In the genomic region with DNA sequence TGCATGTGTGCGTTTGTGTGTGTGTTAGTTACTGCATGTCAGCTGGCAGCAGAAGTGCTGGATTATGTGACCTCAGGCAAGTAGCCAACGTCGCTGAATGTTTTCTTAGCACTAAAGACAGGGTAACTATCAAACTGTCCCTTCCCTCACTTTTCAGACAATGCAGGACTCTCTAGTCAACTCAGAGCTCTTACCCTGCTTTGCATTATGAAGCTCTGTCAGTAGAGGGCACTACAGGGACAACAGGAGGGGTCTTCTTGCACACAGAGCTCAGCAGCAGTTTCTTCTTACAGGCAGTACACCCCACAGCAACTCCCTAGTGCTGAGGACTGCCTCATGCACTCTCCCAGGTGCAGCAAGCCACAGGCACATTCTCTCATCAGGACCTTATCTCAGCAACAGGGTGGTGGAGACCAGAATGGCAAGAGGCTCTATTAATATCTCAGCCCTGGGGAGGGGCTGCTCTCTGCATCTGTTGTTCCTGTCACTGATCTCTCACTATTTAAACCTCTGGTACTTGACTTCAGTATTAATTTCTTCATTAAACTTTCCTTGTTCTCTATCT, we compare ENCODE assay signal across 10 mouse cellular contexts. TPM values are rescaled to one million over a fixed set of nuclear protein-coding genes. Genes with fewer than 3 reads are reported as not detected.
A peak's percentile ranks its signal among the peaks of the same experiment; 100 is the strongest.
DNase-seq lines count a peak whose midpoint lies in the region; ATAC-seq lines count a peak whose summit lies in the region.
"Had no signal": no experiment of that assay in that cellular context is flagged by ENCODE, and none has a peak within 500 bp of the region (broad histone marks: within the 10 kb centered on the region; RNA-seq: fewer than 3 reads in every experiment).

No protein-coding gene starts in this region.

- no peak overlapping the region for H3K9ac ChIP-seq in kidney, embryonic 16.5 days (replicated peaks; ENCODE audit: low read length)
- H3K9ac ChIP-seq in hindbrain, embryonic 13.5 days = no peak overlapping the region
- H3K9ac ChIP-seq: midbrain, embryonic 15.5 days had no signal

- peaks cover 54% of the 10 kb centered on the region for H3K36me3 ChIP-seq in kidney, embryonic 16.5 days (ENCODE audit: insufficient read depth, low read length)
- H3K36me3 ChIP-seq in heart, embryonic 10.5 days = peaks cover 69% of the 10 kb centered on the region
- H3K36me3 ChIP-seq in hindbrain, embryonic 13.5 days = peaks cover 69% of the 10 kb centered on the region

- no peaks in the 10 kb centered on the region for H3K27me3 ChIP-seq in kidney, embryonic 16.5 days (ENCODE audit: insufficient read depth, low read length)
- no peaks in the 10 kb centered on the region for H3K27me3 ChIP-seq in heart, embryonic 10.5 days (ENCODE audit: insufficient read depth, poor library complexity, severe bottlenecking)
- no peaks in the 10 kb centered on the region for H3K27me3 ChIP-seq in hindbrain, embryonic 13.5 days
- H3K27me3 ChIP-seq: midbrain, embryonic 15.5 days had no signal

- H3K4me2 ChIP-seq in kidney, embryonic 16.5 days (replicated peaks; ENCODE audit: low read depth, low read length) = no peak overlapping the region
- no peak overlapping the region for H3K4me2 ChIP-seq in hindbrain, embryonic 13.5 days
- H3K4me2 ChIP-seq: midbrain, embryonic 15.5 days had no signal

- ATAC-seq in kidney, embryonic 16.5 days (ENCODE audit: low FRiP score, low TSS enrichment) = no peak
- peak; percentile 68 for ATAC-seq in megakaryocyte progenitor cell, adult 5-6 weeks (replicated peaks; ENCODE audit: poor library complexity)
- ATAC-seq in hindbrain, embryonic 13.5 days (ENCODE audit: low FRiP score) = no peak
- ATAC-seq: intestine, embryonic 16.5 days; midbrain, embryonic 15.5 days had no signal

- H3K4me3 ChIP-seq in kidney, embryonic 16.5 days (ENCODE audit: low read length) = no peak overlapping the region
- no peak overlapping the region for H3K4me3 ChIP-seq in heart, embryonic 10.5 days
- H3K4me3 ChIP-seq in hindbrain, embryonic 13.5 days = no peak overlapping the region
- H3K4me3 ChIP-seq: midbrain, embryonic 15.5 days had no signal

- WGBS in kidney, embryonic 16.5 days = 74% methylated on average over 3 of the region's 3 CpGs
- WGBS in heart, embryonic 10.5 days = 73% methylated on average over 3 of the region's 3 CpGs
- 86% methylated on average over 3 of the region's 3 CpGs for WGBS in hindbrain, embryonic 13.5 days

- DNase-seq in kidney, postnatal 36 days = peak; percentile 12 to 36
- peak; percentile 27 for DNase-seq in MN1 (ENCODE audit: low spot score)
- peak; percentile 84 for DNase-seq in heart, embryonic 10.5 days (ENCODE audit: low spot score)
- no peak for DNase-seq in cerebellum, adult 11-12 months
- no peak for DNase-seq in frontal cortex, postnatal 25 days (ENCODE audit: low spot score in 2 of 2)

- no peaks in the 10 kb centered on the region for H3K9me3 ChIP-seq in kidney, embryonic 16.5 days (ENCODE audit: low read length)
- no peaks in the 10 kb centered on the region for H3K9me3 ChIP-seq in heart, embryonic 10.5 days
- H3K9me3 ChIP-seq in hindbrain, embryonic 13.5 days = no peaks in the 10 kb centered on the region
- H3K9me3 ChIP-seq: midbrain, embryonic 15.5 days had no signal

- H3K27ac ChIP-seq in kidney, embryonic 16.5 days (ENCODE audit: low read length) = no peak overlapping the region
- peak overlapping the region; percentile 59 for H3K27ac ChIP-seq in heart, embryonic 10.5 days
- no peak overlapping the region for H3K27ac ChIP-seq in hindbrain, embryonic 13.5 days
- H3K27ac ChIP-seq: midbrain, embryonic 15.5 days had no signal

- no peaks in the 10 kb centered on the region for H3K4me1 ChIP-seq in kidney, embryonic 16.5 days (ENCODE audit: insufficient read depth, low read length)
- H3K4me1 ChIP-seq in heart, embryonic 10.5 days = peaks cover 38% of the 10 kb centered on the region
- H3K4me1 ChIP-seq in hindbrain, embryonic 13.5 days (replicated peaks) = no peaks in the 10 kb centered on the region
- H3K4me1 ChIP-seq: midbrain, embryonic 15.5 days had no signal

RNA-seq across cellular contexts. Expression of a gene that starts 23.8 kb away (rescaled TPM):
- 43.8 and 46.0 TPM in 2 replicates for polyA plus RNA-seq in kidney, embryonic 16.5 days (2015; fragmentation: Nextera tagmentation; extraction: Ambion mirVana)
- polyA plus RNA-seq in heart, embryonic 10.5 days (2016; fragmentation: Nextera tagmentation; extraction: Ambion mirVana) = 51.7 and 52.6 TPM in 2 replicates
- 51.8 and 51.9 TPM in 2 replicates for total RNA-seq in megakaryocyte progenitor cell, adult 5-6 weeks (2015)
- total RNA-seq in megakaryocyte progenitor cell, adult 5-6 weeks (2017) = 46.6 and 58.4 TPM in 2 replicates
- polyA plus RNA-seq in hindbrain, embryonic 13.5 days (2015; fragmentation: Nextera tagmentation; extraction: Ambion mirVana) = 29.9 and 31.3 TPM in 2 replicates

RNA-seq across cellular contexts. Expression of a gene that starts 24.0 kb away (rescaled TPM):
- 26.5 and 29.1 TPM in 2 replicates for polyA plus RNA-seq in kidney, embryonic 16.5 days (2015; fragmentation: Nextera tagmentation; extraction: Ambion mirVana)
- 24.7 and 28.4 TPM in 2 replicates for polyA plus RNA-seq in heart, embryonic 10.5 days (2016; fragmentation: Nextera tagmentation; extraction: Ambion mirVana)
- 19.1 and 23.8 TPM in 2 replicates for total RNA-seq in megakaryocyte progenitor cell, adult 5-6 weeks (2015)
- 12.4 and 17.8 TPM in 2 replicates for total RNA-seq in megakaryocyte progenitor cell, adult 5-6 weeks (2017)
- 46.2 and 47.4 TPM in 2 replicates for polyA plus RNA-seq in hindbrain, embryonic 13.5 days (2015; fragmentation: Nextera tagmentation; extraction: Ambion mirVana)

Comparison
In these comparisons a context has a peak if more than half of its experiments do, and no peak if none do; other contexts are left out.
1. DNase-seq: peak in kidney, postnatal 36 days (2 of 2), MN1 (single experiment) and heart, embryonic 10.5 days (single experiment); none in cerebellum, adult 11-12 months (single experiment) and frontal cortex, postnatal 25 days (0 of 2).